Mouse (Mus musculus) cerebellum, adult 18-20 months (tissue): ENCODE results near the gene Dph3.
"Not testable (repeated sequence)": the region's sequence is repeated elsewhere in the genome, so short reads cannot be mapped to it uniquely, and the experiment has no call there.

ENCODE experiments used
- DNase-seq, 2 experiments: peaks; one replicate each; pipeline ENCODE4 v3.0.0; 2021

Dph3 gene

DNA sequence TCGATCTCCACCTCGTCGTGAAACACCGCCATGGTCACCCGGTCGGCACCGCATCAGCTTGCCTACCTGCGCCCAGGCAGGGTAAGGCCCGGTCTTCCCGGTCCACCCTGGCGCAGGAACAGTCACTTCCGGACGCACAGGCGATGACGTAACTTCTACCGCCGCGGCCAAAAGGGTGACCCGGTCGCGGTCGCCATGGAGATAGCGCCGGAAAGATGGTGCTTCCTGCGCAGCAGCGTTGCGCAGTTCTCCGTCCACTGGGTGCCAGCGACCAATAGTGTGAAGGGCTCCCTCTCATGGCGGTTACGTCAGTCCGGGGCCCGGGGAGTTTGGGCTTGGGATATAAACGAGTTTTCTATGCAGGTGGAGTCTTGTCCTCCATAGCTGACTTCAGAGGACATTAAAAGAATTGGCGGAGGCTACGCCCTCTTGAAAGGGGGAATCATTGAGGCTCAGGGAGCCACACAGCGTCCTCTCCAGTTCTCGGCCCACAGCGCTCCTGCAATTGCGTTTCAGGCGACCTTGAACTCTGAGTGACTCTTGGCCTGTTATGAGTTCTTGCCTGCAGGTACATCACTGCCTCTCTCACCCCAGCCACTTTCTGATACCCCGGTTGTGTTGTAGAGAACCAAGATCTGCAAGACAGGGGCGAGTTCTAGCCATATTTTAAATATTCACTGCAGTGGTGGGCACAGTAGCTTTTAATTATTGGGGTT, at the start of gene Dph3:
TSS of gene Dph3 (minus strand) at position 244 of the 716 bp plus-strand sequence.
- peak; percentile 99 for DNase-seq

DNA sequence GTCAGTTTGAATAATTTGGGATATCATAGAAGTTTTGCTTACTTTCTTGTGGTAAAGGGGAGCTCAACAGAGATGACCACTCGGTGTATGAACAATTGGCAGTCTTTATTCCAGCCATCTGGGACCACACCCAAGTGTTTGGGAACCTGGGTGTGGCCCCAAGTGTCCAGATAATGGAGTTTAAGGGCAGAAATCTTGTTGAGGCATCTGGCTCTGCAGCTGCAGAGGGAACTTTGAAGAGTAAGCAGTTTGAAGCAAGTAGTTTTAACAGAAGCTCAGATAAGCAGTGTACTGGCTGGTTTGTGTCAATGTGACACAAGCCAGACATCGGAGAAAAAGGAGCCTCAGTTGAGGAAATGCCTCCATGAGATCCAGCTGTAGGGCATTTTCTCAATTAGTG, 48.8 kb upstream of the Dph3 start:
- no peak for DNase-seq

DNA sequence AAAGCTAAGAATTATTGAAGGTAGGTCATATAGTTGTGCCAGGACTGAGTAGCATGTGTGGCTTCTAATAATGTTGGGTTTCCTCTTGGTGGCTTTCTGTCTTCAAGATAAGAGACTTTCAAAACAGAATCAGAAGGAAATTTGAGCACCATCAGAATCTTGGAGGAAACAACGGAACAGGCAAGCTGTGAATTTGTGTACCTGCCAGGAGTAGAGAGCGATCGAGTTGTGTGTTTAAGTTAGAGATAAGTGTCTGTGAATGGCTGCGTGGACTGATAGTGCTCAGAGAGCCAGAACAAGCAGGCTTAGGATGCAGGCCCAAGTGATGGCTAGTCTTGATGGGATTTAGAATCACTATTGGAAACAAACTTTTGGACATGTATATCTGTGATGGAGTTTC, 46.3 kb upstream of the Dph3 start:
- no peak for DNase-seq

DNA sequence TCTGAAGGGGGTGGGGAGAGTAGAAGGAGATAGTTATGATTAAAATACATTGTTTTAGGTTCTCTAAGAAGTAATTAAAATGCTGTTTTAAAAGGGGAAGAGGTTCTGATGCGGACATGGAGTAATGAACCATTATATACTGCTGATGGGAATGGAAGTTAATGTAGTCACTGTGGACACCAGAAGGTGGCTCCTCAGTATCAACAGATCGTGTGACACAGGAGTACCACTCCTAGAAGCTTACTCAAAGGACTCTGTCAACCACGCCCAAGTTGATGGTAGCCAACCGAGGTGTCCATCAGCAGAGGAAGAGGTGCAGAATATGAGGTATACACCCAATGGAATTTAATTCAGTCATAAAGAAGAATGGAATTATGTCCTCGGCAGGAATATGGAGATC, 42.9 kb upstream of the Dph3 start:
- no peak for DNase-seq

DNA sequence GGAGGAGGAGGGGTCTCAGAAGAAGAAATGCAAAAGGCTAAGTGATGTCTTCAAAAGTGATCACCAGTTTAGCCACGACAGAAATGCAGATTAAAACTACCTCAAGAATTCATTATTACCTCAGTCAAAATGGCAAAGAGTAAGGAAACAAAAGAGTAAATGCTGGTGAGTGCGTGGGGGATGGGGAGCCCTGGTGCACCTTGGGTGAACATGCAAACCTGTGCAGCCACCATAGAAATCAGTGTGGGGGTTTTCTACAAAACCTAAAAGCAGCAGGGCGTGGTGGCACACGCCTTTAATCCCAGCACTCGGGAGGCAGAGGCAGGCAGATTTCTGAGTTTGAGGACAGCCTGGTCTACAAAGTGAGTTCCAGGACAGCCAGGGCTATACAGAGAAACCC, 39.7 kb upstream of the Dph3 start:
- DNase-seq, result not testable (repeated sequence)

DNA sequence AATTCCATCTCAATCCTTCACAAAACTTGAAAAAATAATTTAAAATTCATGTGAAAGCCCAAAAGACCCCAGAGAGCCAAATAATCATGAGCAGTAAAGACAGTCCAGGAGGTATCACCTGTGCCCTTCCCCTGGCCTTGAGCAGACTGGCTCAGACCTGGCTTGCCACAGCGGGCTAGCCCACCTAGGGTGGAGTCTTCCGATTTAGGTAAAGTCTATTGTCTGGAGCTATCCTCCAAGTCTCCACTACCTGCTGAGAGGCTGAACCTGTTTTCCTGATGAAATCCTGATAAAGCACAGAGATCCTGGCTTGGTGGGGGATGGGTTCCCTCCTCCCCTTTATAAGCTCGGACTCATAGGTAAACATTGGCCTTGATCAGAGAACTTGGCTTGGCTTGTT, 38.7 kb upstream of the Dph3 start:
- no peak for DNase-seq

DNA sequence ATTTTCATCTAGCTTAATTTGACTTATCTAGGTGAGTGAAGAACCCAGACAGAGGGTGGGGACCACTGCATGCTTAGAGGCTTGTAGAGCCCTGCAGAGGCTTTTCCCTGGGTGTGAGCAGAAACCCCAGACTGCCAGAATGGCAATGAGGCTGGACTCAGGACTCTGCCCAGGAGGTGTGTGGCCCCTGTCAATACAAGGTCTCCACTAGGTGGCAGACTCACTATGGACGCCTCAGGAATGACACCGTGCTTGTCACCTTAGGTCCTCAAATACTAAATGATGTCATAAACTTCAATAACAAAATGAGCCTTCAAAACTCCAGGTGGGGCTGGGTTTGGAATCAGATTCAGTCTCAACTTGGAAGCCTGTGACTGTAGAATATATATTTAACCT, 36.4 kb upstream of the Dph3 start:
- DNase-seq, result peak; percentile 7 to 20

DNA sequence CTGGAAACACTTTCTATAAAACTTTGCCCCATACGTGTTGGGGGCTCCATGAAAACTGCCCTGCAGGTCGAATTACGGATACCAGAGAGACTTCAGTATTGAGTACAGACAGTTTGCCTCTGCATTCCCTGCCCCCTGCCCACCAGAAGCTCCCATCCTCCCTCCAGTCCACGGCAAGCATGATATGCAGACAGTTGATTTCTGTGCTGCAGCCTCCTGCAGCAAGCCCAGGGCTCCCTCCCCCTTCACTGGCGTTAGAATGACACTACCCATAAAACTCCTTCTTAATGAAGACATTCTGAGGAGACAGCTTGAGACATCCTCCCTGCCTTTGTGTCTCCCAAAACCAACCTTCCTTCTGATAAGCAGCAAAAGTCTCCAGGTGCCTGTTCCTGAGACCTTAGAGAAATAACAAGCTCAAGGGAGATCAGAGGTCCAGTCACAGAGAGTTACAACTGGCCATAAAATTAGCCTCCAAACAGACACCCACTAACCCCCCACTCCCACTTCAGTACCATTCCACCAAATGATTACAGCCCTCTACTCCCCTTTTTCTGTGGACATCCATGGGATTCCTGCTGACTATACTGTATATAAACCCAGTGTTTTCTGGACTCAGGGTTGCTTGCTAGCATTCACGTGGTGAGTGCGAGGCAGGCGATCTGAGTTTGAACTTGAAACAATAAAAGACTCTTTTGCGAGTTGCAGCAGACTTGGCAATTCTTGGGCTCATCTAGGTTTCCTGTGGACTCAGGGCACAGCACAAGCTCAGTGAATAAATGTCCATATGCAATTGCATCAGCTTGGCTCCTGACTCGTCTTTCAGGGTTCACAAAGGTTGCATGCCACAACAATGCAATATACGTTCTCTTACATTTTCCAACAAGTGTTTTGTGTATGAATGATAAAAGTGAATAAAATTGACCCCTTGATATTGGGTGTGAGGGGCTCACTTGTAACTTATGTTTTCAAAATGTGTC, 35.7 kb upstream of the Dph3 start:
- DNase-seq, result no peak

DNA sequence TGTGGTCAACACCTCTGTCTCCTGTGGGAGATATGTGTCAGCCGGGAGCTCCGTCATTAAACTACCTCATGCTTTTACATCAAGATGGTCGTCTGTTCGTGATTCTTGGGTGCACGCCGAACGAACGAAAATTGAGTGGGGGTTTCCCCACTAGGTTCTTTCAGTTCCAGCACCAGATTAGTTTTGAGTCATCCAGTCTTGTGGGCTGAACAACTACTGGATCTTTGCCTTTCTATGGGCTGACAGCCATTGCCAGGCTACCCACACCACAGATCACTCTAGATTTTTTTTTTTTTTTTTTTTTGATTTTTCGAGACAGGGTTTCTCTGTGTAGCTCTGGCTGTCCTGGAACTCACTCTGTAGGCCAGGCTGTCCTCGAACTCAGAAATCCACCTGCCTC, 26.6 kb upstream of the Dph3 start:
- DNase-seq, result not testable (repeated sequence)

DNA sequence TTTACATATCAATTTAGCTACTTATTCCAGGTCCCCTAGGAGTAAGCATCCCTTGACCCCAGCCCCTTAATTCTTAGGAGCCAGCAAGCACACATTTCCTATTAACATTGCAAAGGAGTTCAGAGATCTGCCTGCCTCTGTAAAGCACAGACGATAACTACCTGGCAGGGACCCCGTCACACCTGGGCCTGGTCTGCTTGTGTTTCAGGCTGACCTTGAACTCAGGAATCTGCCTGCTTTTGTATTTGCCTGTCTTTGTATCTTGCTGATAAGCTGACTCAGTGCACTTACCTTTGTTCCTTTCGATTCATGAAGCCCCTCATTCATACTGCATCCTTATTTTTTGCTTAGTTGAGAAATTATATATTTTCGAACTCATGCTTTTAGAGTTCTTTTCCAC, 21.4 kb upstream of the Dph3 start:
- no peak for DNase-seq

DNA sequence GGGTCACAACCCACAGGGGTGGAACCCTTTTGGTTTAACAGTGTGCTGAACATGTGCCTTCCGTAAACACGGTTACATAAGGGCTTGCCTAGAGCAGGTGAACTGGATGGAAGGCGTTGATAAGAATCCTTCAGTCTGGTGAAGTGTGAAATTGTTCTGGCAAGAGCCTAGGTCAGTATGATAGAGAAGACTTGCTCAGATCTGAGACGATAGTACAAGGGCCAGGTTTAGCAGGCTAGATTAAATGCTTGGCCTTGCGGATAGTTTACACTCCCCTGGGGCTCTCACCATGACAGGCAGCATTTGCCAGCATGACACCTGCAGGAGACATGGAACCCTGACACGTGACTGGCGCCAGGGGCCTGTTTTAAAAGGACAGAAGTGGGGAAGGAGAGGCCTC, 20.1 kb upstream of the Dph3 start:
- no peak for DNase-seq

DNA sequence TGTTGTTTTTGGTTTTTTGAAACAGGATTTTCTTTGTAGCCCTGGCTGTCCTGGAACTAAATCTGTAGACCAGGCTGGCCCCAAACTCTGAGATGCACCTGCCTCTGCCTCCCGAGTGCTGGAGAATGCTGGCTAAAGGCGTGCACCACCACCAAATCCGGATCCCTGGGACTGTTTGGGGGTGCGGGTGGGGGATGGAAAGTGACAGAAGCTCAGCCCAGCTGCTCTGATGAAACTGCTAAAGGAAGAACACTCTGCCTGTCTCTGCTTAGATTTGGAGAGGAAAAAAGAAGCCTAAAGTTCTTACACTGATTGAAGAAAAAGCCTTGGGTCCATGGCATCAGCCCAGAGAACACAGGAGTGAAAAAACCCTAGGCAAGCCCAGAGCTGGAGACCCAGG, 18.0 kb upstream of the Dph3 start:
- DNase-seq, result no peak

DNA sequence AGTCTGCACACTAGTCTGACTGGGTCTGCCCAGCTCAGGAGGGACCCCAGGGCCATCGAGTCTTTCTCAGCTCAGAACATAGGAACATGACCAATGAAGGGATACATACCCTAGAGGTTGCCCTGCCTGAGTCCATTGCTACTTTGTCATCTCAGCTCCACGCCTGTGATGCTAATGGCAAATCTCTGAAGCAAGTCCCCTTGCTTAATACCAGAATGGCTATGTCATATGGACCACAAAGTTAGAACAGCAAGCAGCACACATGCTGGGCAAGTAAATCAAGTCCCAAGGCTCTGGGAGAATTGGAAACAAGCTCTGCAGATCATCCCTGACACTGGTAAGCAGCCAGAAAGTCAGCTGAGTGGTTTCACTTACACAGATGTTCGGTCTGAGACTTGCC, 13.4 kb upstream of the Dph3 start:
- DNase-seq, result no peak

DNA sequence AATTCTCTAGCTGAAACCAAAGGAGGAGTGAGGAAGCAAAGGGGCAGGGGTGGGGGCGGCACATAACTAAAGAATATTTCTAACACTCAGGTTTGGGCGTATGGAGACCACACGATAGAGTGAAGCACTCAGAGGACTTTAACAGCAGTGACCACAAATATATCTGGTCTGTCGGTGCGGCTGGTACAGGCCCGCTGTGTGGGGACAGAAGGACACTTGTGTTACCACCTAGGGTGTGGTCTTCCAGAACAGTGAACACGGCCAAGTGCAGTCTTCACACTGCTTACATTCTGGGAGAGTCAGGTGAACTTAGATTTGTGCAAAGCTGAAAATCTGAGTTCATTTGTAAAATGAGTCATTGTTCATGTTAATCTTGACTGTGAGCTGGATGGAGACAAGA, 12.2 kb upstream of the Dph3 start:
- no peak for DNase-seq

DNA sequence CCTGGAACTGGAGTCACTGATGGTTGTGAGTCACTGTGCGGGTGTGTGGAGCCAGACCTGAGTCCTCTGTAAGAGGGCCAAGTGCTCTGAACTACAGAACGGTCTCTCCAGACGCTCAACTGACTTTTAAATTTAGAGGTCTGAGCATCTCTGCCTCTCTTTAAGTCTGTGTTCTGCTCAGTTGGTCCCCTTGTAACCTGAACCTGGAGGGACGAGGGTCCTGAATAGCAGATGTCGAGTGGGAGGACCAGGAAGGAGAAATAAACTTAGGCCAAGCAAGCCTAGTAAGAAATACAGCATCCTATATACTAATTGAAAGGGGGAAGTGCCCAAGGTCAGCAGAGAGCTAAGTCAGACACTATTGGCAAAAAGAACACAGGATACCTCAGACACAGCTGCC, 11.2 kb upstream of the Dph3 start:
- no peak for DNase-seq

DNA sequence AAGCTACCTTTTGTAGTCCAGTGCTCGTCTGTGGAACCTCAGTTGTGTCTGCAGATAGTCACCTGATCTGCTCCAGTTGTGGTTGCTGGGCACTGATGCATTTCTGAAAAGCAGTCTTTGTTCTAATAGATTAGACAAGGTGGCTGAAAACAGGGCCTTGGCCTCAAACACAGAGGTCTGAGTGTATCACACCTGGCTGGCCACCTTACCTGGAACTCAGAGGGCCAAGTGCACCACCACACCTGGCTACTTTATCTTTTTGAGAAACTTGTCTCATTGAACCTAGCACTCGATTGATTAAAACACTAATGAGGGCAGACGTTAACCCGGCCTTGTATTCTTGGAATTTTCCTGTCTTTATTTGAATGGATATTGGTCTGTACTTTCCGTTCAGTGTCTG, 10.1 kb upstream of the Dph3 start:
- DNase-seq, result no peak

DNA sequence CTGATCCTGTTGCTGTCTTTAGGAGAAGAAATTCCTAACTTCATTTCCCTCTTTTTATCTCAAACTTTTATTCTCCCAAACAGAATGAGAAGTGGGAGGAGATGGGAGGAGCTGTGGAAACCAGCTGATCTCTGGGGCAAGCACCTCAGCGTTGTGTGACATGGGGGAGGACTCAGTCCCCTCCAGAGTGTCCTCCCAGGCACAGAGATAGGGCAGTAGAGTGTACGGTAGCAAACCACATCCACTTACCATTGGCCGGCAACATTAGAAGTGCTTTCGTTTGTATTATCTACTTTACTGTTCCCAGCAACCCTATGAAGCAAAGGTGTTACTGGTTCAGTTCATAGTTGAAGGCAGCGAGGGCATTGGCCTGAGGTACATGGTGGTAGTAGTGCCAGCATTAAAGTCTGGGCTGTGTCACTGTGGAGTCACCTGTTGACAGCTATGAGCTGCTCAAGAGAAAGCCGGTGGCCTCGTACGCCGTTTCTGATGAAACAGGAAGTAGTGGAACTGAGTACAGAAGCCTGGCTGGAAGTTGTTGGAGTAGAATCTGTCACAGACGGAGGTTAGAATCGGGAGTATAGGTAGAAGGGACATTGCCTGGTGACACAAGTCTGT, 8.1 kb upstream of the Dph3 start:
- no peak for DNase-seq

DNA sequence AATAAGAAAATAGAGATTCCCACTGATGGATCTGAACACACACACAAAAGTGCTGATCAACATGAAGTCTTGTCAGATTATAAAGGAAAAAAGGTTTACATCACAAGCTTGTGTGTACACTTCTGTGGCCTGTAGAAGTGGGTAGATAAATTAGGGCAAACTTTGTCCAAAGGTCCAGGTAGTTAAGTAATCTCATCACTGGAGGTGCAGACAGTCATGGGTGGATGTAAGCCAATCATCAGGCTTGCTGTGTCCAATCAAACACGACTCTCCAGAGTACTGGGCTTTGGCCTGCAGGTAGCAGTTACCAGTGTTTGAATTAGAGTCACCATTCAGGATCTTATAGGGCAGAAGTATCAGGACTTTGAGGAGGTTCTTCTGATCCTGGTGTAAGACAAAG, 7.5 kb upstream of the Dph3 start:
- DNase-seq, result no peak

DNA sequence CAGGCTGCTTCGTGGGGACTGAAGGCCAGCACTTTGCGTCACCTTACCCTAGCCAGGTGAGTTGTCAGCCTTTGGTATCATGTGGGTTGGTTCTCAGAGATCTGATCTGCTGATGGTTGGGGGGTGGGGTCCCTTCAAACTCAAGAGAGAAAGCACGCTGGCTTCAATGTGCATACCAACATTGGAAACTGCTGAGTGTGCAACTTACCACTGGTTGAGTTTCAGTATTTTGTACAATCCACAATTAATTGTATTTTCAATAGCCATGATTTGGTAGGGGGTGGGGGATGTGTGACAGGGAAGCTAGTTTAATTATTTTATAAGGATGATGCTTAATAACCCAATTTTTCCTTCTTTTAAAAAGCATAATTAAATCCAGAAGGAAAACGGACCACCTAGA, 6.2 kb upstream of the Dph3 start:
- DNase-seq, result no peak

DNA sequence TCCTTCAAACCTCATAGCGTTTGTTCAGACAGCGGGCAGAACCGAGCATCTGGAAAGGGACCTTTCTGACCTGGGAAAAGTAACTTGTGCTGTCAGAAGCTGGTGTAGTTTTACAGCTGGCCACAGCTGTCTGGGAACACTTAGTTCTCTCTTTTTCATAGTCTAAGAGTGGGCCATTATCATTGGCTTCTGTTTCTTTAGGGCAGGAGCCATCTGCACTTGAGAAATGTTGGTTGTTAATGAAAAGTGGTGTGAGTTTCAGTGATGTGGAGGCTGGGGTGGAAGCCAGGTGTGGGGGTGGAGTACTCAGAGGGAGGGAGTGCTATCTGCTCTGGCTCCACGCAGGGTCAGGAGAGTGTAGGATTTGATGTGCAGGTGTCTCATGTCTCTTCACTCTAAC, 5.6 kb upstream of the Dph3 start:
- no peak for DNase-seq

DNA sequence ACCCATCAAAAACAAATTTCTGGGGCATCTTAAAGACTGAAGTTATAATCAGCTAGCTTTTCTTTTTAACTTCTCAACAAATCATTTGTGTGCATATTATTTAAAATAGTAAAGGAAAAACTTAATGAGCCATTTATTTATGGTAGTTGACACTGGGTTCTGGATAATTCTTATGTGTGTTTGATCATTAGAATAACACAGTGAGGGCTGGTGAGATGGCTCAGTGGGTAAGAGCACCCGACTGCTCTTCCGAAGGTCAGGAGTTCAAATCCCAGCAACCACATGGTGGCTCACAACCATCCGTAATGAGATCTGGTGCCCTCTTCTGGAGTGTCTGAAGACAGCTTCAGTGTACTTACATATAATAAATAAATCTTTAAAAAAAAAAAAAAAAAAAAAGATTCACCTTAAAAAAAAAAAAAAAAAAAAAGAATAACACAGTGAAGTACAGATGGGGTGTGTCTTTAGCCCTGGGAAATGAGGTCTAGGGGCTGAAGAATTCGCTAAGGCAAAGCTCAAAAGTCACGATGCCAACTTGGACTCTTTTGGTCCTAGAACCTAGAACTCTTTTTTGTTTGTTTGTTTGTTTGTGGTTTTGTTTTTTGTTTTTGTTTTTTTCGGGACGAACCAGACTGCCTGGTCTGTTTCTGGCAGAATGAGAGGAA, 2.2 kb upstream of the Dph3 start:
- DNase-seq, result not testable (repeated sequence)

DNA sequence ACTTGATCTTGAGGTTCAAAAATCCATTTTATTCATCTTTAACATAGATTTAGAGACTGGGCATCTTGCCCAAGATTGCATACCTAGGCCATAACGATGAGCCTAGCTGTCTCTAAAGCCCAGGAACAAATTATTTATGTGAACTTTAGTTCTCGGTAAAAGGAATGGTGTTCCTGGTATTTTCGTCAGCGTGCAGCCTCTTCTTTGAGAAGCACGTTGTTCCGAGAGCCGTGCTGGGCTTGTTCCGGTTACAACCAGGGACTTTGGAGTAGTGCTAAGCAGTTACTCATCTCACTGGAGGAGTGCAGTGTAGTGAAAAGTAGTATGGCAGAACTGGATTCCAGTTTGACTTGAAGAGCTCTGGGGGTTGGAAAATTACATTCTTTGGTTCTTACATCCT, 697 bp upstream of the Dph3 start:
- no peak for DNase-seq

DNA sequence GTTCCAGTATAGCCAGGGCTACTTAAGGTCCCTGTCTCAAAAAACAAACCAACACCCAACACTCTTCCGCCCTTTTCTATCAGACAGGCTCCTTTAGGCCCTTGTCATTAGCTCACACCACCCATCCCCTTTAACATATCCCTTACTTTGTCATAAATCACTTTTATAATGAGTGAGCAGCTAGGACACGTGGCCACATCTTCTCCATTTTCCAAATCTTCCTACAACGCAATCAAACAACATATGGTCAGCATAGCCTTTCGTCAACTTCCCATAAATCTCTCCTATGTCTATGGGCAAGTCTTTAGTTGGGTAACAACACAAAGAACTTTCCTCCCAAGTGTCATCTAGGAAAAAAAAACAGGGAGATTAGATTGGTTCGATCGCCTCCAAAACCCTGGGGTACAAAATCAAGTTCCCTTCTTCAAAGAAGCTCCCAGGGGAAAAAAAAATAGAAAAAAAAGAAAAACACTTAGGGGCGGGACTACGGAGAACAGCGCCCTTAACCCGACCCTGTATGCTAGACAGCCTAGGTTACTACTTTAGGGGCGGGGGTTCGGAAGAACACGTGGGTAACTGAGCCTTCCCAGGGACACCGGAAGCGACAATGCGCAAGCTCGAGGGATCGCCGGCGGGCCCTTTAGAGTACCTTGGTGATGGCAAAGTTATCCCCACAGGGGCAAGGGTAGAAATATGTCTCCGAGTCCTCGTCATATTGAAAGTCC, 606 bp downstream of the Dph3 start, which contains the start of gene Oxnad1:
TSS of gene Oxnad1 (plus strand) at position 614 of the 725 bp plus-strand sequence.
- no peak for DNase-seq
